Mouse (Mus musculus) kidney, postnatal 25 days (tissue): ENCODE measurements around the gene Gp9.

Experiments
- DNase-seq, 2 experiments: peaks; one replicate each; pipeline ENCODE4 v3.0.0; 2021; ENCODE audit warnings: mixed read lengths in 2 of 2

Gp9 gene

DNA sequence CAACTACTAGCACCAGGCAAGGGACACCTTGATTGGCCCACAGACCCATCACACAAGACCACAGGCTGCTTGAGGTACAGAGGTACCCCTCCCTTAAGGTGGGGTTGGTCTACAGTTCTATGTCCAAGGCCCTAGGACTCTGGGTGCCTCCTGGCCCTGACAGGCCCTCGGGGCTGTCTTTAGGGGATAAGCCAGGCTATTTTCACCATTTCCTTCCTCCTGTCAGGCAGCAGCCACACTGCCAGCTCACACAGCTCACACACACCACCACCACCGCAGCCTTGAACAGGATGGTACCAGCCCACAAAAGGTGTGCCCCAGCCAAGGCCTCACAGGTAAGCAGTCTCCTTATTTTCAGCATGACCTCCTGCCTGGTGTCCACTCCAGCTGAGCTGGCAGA lies at the start of gene Gp9:
Gene Gp9, plus strand, starts transcription at position 231 of the 400 bp plus-strand sequence.
- DNase-seq = no peak

DNA sequence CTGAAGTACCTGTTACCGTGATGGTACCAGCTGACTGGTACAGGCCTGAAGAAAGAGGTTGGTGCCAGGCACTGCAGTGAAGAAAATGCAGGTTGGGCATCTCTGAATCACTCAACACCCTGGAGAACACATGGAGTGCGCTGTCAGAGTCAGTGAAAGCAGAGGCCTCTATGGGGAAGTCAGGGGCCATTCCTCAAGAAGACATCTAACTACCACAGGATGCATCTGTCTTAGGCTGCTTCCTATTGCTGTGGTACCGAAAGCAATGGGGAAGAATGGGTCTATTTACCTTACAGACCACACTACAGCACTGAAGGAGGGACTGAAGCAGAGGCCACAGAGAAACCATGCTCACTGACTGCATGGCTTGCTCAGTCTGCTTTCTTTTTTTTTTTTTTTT lies 49.8 kb upstream of the Gp9 start:
- DNase-seq = no peak

DNA sequence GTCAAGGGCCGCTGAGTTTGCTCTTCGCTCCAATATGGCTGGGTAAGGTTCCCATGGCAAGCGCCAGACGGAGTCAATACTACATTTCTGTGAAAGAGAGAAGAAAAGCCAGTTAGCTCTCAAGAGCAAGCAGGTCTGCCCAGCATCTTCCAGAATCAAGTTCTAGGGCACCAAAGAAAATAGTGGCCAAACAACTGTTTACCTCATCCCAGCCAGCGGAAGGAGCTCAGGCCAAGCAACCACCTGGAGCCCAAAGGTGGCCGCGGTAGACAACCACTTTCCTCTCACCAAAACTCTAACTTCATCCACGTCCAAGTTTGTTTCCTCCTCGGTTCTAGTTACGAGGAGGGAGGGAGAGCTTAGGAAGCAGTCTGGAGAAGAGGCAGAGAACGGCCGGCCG lies 47.7 kb upstream of the Gp9 start:
- no peak for DNase-seq

DNA sequence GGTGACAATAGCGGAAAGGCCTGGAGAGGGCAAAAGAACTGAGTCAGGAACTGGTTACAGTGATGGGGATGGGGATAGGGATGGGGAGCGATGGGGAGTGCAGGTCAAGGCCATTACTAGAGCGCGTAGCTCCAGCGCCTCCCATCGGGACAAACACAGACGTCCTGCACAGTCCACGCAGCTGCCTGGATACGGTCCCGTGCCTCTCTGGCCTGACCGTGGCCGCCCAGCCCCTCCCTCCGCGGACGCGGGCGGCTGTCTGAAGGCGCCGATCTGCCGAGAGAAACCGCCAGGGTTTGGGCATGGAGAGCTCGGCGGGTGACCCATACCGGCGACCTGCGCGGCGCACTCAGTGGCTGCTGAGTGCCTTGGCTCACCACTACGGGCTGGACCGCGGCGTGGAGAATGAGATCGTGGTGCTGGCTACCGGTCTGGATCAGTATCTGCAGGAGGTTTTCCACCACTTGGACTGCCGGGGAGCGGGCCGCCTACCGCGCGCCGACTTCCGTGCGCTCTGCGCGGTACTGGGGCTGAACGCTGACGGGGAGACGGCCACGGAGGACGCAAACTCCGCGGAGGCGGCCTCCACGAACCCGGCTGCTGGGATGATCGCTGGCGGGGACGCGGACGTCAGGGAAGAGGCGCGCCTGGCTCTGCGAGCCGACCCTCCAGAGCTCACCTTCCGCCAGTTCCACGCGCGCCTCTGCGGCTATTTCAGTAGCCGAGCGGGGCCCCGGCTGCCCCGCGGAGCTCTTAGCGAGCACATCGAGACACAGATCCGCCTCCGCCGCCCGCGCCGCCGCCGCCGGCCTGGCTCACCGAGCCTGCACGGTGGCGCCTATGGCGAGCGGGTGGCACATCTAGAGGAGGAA lies 47.0 kb upstream of the Gp9 start, which contains the start of gene Efcc1:
Gene Efcc1, plus strand, starts transcription at position 279 of the 872 bp plus-strand sequence.
- DNase-seq = peak; percentile 59 to 73

DNA sequence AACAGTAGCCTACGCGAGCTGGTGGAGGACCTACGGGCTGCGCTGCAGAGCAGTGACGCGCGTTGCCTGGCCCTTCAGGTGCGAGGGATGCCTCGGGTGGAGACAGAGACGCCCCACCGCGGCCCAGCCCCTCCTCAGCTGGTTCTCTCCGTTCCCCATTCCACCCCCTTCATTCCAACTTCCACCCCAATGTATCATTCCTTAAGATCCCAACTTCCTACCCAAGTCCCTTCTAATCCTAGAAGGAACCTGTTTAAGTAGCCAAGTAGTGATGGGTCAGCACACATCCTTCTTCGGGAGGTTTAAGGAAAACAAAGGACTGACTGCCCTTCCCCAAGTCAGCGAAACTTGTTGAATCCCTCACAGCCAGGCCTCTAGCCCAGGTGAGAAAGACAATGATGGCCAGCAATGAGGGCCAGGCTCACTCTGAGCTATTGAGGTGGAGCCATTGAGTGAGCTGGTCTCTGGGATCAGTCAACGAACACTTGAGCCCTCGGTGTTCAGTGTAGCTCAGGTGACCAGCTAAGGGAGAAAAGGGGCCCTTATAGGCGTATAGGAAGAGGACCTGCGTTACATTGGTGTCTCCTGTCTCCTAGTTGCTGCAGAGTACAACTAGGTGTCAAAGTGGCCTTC lies 46.3 kb upstream of the Gp9 start:
- DNase-seq = no peak

DNA sequence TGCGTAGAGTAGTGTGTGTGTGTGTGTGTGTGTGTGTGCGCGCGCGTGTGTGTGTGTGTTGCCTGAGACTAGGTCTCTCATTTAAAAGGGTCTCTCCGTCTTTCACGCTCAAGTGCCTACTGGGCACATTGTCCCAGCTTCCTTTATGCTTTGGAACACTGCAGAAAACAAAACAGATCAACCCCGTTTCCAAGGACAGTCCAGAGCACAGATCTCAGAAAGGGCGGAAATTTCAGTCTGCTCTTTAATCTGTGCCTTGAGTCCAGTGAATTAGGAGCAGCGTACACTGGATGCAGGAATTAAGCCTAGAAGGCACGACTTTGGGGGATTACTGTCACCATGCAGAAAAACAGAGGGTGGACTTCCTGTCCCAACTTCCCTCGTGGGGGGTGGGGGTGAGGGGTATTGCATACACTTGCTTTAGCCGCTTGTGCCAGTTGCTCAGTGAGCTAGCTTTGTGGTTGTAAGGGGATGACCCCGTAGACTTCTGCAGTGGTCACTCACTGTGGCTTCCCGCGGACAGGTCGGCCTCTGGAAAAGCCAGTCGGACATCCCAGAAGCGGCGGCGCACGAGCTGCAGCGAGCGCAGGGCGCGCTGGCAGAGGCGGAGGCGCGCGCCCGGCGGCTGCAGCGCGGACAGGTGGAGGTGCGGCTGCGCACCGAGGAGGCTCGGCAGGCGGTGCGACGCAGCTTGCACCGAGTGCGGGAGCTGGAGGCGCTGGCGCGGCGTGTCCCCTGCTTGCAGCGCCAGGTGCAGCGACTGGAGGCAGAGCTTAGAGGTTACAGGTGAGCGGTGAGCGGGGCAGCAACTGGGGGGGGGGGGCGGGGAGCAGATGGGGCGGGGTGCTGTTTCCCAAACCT lies 45.5 kb upstream of the Gp9 start:
- peak in 1 of 2 experiments; percentile 23 for DNase-seq

DNA sequence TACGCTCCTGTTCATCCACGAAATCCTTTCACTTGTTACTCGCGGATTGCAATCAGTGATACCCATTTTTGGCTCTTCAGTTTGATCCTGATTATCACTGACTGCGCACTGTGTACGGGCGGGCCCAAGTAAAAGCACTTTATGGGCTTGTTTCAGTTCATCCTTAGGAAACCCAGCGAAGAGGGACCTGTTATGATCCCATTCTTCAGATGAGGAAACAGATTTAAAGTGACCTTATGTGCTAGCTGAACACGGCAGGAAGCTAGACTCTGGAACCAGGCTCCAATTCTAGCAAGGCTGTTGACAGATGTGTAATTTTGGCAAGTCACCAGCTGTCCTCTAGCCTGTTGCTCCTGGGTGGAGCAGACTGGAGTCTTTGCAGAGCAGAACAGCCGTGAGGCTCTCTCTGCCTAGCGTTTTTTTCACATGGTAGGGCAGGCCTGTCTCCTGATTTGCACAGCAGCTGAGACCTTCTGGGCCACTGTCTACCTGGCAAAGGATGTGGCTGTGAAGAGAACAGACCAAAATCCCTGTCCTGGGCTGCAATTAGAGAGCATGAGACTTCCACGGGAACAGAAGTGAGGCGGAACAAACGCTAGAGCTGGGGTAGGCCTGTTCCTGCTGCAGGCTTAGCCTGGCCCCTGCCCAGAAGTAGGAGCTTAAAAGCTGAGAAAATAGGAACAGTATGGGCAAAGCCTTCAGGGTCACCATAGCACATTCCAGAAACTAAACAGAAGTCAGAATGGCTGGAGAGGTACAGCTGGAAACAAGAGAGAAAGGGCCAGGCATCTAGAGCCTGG lies 44.5 kb upstream of the Gp9 start:
- DNase-seq = peak; percentile 51 to 64

DNA sequence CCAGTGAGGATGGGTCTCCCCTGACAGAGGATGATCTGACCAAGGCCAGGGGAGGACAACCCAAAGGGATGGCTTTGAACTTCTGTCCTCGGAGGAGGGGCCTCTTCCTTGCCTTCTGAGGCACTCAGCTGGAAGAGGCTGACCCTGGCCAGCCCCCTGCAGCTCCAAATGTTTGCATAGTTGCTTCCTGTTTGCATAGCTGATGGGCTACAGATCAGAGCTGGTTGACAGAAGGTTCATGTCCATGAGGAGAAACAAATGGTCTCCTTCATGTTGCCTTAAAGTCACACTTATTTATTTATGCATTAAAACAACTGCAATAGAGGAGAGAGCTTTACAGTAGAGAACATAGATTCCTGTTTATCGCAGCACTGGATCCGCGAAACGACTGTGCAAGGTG lies 43.7 kb upstream of the Gp9 start:
- peak; percentile 23 to 65 for DNase-seq

DNA sequence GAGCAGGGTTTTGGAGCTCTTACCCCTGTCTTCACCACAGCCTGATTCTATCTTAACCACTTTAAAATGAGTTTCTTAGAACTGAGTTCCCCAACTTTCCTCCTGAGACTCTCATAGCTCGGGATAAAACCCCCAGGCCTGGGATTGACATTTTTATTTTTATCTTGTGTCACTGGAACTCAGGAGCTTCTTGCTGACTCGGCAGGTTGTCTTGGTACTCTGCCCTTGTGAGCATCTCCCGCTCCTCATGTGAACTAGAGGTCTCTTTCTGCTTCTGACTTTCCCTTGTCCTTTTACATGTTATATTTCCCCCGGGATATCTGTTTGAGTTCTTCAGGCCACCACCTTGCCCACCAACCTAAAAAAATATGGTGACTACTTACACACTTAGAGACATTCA lies 40.9 kb upstream of the Gp9 start:
- no peak for DNase-seq

DNA sequence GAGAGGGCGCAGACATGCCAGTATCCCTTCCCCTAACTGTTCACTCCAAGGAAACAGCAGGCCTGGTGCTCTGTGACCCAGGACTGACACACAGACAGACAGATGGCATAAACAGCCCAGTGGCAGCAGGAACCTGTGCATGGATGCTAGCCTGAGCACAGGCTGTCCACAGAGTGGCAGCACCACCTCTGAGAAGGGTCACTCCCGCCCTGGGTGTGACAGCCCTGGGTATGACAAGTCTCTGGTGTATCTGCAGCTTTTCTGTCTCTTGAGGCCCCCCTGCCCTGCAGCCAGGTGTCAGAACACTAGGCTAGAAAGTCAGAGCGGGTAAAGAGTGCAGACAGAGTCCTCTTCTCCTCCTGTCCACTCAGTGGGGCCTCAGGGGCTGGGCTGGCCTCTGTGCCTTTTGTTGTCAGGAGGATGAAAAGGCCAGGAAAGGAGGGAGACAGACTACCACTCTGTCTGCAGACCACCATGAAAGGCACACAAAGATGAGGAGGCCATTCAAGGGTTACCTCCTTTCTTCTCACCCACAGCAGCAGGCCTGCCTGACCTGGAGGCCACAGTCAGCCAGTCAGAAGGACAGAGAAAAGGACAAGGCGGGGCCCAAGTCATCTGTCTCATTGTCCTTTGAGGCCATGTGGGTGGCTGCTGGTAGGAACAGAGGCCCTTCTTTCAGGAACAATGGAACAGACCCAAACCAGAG lies 39.8 kb upstream of the Gp9 start:
- no peak for DNase-seq

DNA sequence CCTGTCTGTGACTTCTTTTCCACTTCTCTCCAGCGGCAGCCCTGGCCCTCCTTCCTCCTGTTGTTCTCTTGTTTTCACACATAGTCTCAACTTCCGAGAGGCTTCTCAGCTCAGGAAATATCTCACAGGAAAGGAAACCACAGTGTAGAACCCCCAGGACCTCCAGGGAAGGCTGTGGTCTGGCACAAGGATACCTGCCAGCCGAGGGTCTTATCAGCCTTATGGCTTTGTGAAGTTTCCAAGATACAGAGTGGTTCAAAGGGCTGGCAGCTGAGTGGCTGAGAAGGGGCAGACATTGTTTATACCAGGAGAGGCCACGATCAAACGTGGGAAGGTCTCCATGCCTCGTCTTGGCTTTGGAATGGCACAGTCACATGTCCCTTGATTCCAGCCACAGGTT lies 38.0 kb upstream of the Gp9 start:
- no peak for DNase-seq

DNA sequence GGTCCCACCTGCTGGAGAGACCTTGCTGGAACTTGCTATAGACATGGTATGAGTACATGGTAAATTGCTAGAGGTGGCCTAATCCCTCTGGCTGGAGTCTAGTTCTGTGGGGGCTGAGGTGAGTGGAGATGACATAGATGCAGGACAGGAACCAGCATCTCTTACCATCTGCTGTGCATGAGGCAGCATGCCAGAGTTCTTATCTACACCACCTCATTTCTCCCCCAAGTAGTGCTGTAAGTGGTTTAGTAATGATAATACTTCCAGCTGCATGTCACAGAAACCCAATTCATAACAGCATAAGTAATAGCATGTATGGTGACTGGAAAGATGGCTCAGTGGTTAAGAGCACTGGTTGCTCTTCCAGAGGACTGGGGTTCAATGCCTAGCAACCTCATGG lies 37.4 kb upstream of the Gp9 start:
- no peak for DNase-seq

DNA sequence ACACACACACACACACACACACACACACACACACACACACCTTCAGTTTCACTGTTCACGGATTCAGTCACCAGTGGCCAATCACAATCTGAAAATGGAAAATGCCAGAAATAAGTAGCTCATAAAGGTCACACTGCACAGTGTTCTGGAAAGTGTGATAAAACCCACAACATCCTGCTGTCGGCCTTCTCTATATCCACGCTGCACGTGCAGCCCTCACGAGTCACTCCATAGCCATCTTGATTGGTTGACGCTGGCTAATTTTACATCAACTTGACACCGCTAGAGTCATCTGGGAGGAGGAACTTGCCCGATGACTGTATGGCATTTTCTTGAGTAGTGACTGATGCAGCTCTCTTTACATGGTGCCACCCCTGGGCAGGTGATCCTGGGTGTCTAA lies 35.9 kb upstream of the Gp9 start:
- no peak for DNase-seq

DNA sequence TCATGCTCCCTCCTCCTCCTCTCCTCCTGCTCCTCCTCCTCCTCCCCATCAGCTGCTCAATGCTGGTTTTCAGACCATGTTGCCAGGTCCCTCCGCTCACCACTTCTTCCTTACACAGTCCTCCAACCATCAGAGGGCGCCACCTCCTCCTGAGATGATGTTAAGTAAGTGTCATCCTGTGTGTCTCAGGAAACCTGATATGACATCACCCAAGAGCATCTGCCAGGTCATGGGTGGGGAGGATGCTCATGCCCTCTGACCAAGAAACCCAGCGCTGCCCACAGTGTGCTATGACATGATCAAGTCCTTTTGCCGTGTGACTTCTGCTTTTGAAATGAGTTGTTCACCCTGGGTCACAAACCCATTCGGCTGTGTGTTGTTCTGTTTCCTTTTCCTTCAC lies 35.1 kb upstream of the Gp9 start:
- DNase-seq = peak in 1 of 2 experiments; percentile 19

DNA sequence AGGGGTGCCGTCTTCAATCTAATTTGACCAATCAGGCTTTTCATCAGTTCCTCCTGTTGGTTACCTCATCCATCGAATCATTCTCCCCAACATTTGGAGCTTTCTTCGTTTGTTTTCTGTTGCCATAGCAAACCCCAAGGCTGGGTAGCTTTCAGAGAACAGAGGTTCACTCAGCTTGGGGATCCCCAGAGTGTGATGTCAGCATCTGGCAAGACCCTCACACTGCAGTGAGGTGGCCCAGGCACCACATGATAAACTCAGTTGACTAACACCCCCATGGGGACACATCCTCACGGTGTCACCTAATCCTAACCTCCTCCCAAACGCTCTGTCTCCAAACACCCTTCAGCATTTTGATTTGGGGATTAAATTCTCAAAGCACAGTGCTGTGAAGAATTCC lies 34.6 kb upstream of the Gp9 start:
- no peak for DNase-seq

DNA sequence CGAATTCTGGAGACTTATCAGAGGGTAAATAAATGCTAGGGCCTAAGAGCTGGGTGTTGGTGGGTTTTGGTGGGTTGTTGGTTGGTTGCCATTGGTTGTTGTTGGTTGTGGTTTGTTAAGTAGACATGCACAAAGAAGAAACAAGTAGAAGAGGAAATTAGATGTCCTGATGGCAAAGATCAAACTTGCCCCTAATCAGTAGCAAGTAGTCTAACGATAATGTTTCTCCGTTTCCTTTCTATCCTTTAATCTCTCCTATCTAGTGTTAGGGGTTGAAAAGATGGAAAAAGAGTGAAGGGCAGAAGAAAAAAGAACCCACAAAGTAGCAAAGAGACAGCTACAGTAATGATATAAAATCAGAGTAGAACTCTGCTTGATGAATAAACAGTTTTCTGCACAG lies 33.2 kb upstream of the Gp9 start:
- DNase-seq = no peak

DNA sequence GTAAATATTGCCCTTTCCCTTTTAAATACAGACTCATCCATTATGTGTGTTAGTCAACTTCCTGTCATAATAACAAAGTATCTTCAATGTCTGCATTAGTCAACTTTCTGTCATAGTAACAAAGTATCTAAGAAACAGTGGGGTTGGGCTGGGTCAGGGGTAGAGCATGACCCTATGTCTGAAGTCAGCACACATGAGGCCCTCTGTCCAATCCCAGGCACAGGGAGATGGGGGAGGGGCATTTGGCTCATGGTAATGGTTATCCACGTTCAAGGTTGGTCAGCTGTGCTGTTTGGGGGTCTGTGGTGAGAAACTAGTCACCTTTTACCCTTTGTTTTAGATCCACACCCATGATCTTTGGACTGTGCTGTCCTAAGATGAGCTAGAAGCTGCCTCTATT lies 32.6 kb upstream of the Gp9 start:
- peak; percentile 57 to 71 for DNase-seq

DNA sequence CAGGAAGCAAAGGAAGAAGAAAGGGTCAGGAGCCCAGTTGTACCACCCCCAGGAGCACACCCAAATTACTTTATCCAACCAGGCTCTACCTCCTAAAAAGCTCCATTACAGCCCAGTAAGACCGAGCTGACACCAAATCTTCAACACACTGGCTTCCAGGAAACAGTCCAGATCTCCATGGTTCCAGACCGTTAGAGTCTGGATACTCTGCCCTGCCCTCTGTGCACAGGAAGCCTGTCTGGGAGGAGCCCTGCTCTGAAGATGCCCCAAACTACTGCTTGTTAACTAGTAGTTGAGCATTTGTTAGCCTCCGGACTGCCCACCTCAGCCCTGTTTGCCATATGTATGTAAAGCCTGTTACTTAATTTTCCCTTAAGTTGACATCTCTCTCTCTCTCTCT lies 31.8 kb upstream of the Gp9 start:
- no peak for DNase-seq

DNA sequence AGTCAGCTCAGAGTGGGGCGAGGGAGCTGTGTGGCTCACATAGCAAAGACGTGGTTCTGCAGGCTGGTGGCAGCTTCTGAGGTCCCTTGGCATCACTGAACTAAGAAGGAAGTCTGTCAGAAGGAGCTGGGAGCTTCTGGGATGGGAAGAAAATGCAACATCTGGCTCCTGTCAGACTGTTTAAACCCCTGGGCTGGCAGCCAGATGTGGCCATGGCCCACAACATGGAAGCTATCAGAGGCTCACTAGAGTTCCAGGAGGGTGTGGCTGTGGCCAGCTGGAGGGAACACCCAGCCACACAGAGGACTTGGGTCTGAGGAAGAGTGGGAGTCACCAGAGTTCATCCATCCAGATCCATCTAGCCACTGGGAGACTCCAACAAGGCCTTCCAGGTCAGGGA lies 31.0 kb upstream of the Gp9 start:
- peak in 1 of 2 experiments; percentile 27 for DNase-seq

DNA sequence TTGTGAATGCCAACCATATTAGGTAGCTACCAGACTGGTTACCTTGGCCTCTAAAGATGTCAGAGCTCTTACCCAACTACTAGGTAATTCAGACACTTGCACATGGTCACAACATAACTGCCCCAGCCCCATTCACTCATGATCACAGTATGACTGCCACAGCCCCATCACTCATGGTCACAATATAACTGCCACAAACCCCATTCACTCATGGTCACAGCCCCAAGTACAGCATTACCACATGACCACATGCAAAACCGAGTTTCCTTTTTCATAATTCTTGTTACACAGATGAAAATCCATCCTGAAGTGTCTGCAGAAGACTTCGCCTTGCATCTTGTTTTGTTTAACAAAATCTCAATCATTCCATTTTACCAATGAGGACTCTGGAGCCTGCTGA lies 29.8 kb upstream of the Gp9 start:
- DNase-seq = no peak

DNA sequence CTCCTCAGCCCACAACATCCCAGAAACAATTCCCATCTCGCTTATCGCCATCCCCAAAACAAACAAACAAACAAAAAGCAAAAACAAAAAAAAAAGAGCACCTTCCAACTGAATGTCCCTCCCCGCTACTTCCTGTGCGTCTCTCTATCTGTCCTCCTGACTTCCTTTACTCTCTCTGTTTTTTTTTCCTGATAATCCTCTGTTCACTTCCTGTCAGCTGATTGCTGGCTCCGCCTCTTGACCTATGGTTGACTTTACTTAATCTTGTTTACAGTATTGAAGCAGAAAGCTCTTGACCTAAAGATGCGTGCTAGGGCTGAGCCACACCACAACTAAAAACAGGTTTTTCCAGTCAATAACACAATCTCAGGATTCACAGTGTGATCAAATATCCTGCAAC lies 29.3 kb upstream of the Gp9 start:
- DNase-seq = no peak
